Mouse (Mus musculus) lung, postnatal 25 days (tissue): ENCODE data around the gene Pik3r1.
A peak's percentile ranks its signal among the peaks of the same experiment; 100 is the strongest.

Experiments used
- DNase-seq: peaks from one replicate; pipeline ENCODE4 v3.0.0; 2022; ENCODE audit warnings: low spot score

Pik3r1 gene

GRCm38 (mm10) chr13:101709788-101710187 is 58.2 kb downstream of the Pik3r1 start:
- DNase-seq = no peak

GRCm38 (mm10) chr13:101707226-101707625 is 60.8 kb downstream of the Pik3r1 start:
- DNase-seq = no peak

- no peak for DNase-seq
These were observed 61.6 kb downstream of the Pik3r1 start for GRCm38 (mm10) chr13:101706426-101706825.

DNA sequence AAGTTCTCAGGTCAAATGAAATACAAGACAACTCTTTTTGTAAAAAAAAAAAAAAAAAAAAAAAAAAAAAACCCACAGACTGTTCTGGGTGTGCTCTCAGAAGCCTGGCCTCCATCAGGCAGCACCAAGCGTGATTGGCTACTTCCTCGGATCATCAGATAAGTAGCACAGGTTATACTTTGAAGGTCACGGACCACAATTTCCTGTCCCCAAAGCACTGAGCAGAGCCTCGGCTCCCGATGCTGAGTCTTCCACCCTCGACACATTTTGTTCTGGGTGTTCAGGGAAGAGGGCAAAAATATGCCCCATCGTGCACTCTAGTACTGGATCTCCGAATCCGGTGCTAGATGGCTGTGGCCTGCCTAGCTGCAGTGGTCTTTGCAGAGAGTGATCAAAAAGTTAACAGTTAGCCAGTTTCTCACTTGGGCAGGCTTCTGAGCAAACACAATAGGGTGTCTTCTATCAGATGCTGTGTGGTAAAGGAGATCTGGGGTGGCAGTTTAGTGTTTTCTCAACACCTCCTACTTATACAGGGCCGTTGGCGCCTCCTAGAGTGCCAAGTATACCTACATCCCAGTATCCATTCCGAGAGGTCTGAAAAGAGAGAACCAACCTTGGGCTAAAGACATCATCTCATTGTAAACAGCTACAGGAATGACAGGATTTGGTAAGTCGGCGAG is 65.8 kb downstream of the Pik3r1 start:
- DNase-seq = no peak

- no peak for DNase-seq
These were observed 66.4 kb downstream of the Pik3r1 start for GRCm38 (mm10) chr13:101701632-101702031.

DNA sequence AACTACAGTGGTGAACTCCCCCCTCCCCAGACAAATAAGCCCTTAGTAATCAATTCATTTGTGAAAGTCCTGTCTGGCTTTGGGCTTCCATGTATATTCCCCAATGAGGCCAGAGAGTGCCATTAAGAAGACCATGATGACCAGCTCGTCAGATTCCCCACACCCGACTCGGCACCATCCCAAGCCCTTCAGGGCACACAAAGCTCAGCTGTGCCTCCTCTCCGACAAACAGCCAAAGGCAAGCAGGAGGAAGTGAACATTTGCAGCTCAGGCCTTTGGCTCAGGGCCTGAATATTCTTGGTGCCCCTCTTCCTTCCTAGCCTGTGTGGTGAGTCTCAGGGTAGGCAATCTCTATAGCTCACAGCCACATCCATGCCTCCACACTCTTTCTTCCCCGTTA is 68.3 kb downstream of the Pik3r1 start:
- DNase-seq = no peak

- no peak for DNase-seq
These were observed 70.1 kb downstream of the Pik3r1 start for GRCm38 (mm10) chr13:101697966-101698365.

DNA sequence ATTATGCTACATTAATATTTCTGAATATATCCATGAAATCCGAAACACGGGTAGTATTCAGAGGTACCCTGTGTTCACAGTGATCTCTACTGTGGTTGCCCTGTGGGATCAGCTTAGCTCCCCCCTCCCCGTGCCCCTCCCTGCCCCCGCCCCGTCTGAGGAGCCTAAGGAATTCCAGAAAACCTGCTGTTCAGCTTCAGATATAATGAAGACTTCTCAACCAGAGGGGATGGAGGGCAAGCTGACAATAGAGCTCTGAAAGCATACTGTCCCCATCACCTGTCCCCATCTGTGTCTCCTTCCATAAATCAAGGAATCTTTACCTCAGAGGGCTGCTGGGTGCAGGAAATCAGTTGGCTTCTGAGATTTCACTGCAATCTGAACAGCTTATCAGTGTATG is 70.6 kb downstream of the Pik3r1 start:
- no peak for DNase-seq

GRCm38 (mm10) chr13:101696827-101697226 is 71.2 kb downstream of the Pik3r1 start:
- no peak for DNase-seq

GRCm38 (mm10) chr13:101696316-101696715 is 71.7 kb downstream of the Pik3r1 start:
- no peak for DNase-seq

DNA sequence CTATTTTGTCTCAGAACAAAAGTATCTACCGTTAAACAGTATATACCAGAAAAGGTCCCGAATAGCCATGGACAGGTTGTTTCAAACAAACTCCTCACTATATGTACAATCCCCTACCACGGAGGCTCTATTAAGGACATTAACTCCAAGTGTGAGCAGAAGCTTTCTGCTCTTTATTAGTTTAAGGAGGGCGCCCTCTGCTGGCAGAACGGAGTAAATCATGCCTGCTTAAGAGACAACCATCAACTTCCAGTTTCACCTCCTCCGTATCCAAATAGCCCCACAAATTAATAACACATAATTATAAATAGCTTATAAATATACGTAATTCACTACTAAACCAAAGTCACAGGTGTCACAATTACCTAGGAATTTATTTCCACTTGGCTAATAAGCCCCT is 72.1 kb downstream of the Pik3r1 start:
- DNase-seq = peak; percentile 88

GRCm38 (mm10) chr13:101694496-101695251 is 73.3 kb downstream of the Pik3r1 start:
- no peak for DNase-seq

- DNase-seq = no peak
These were observed 74.0 kb downstream of the Pik3r1 start for GRCm38 (mm10) chr13:101693967-101694495.

GRCm38 (mm10) chr13:101692866-101693691 is 74.9 kb downstream of the Pik3r1 start:
- no peak for DNase-seq

- DNase-seq = no peak
These were observed 75.7 kb downstream of the Pik3r1 start for GRCm38 (mm10) chr13:101692239-101692784.

GRCm38 (mm10) chr13:101691669-101692068 is 76.3 kb downstream of the Pik3r1 start:
- no peak for DNase-seq

- no peak for DNase-seq
These were observed 76.9 kb downstream of the Pik3r1 start for GRCm38 (mm10) chr13:101690911-101691655.

DNA sequence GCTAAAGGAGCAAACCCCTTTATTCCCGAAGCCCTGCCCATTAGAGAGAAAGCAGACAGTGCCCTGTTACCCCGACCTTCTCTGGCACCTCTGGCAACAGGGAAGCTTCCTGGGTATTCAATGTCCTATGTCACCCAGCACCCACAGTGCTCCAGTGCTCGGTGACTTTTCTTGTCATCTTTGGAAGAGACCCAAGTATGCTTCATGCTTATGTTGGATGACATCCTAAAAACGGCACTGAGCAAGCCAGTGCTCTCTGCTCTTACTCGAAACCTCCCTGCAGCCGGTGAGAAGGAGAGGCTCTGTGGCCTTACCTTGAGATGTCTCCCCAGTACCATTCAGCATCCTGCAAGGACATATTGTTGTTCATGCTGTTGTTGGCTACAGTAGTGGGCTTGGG is 77.8 kb downstream of the Pik3r1 start:
- no peak for DNase-seq

DNA sequence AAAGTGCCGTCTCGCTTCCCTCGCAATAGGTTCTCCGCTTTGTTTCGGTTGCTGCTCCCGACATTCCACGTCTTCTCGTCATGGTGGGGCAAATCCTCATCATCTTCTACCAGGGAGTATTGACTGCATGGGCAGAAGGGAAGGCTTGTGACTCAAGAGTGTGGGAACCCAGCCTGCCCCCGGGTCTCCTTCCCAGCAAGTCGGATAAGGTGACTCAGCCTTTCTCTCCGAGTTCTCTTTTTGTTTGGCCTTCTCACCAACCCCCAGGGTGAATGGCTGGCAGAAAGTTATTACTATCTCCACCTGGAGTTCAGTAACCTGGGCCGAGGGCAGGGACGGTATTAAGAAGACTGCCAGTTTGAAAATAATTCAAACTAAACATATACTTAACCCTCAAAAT is 81.8 kb downstream of the Pik3r1 start:
- no peak for DNase-seq

GRCm38 (mm10) chr13:101684706-101685105 is 83.3 kb downstream of the Pik3r1 start:
- no peak for DNase-seq

- DNase-seq = no peak
These were observed 85.6 kb downstream of the Pik3r1 start for GRCm38 (mm10) chr13:101682378-101682777.
